Mouse (Mus musculus): ENCODE data around the gene Tenm4.

- TF ChIP-seq CTCF (IDR thresholded peaks at IDR 0.05), result no peak
- TF ChIP-seq EP300 (IDR thresholded peaks at IDR 0.05), result no peak
Measured at GRCm38 (mm10) chr7:96151961-96152360, 19.1 kb upstream of the Tenm4 start.

Measured in lung, postnatal 0 days (tissue).